Mouse (Mus musculus) ES-Bruce4 (cell line): ENCODE data around the gene Erc2.

Source experiments
- CTCF ChIP-seq: IDR thresholded peaks from one replicate; pipeline ENCODE4 v1.8.1; 2011; ENCODE audit warnings: low read depth, low read length
- POLR2A ChIP-seq: IDR thresholded peaks from one replicate; pipeline ENCODE4 v1.8.1; 2011; ENCODE audit warnings: low read length; ENCODE audit not compliant: insufficient read depth

GRCm38 (mm10) chr14:27784826-27785225 lies 162.6 kb downstream of the Erc2 start:
- TF ChIP-seq POLR2A (no peak), CTCF (no peak)
